Mouse (Mus musculus): ENCODE measurements around the gene Dnajb13.

Dnajb13 gene

GRCm38 (mm10) chr7:100514573-100514972, at the start of gene Dnajb13:
Dnajb13 (minus strand) TSS chr7:100514960.
- no peak for DNase-seq (ENCODE audit: low read depth, low spot score)

- no peak for DNase-seq (ENCODE audit: low read depth, low spot score)
These were observed 47.3 kb upstream of the Dnajb13 start for GRCm38 (mm10) chr7:100561861-100562587.

- no peak for DNase-seq (ENCODE audit: low read depth, low spot score)
These were observed 44.6 kb upstream of the Dnajb13 start for GRCm38 (mm10) chr7:100559331-100559730.

GRCm38 (mm10) chr7:100557241-100557640, 42.5 kb upstream of the Dnajb13 start:
- no peak for DNase-seq (ENCODE audit: low read depth, low spot score)

GRCm38 (mm10) chr7:100555431-100555951, 40.7 kb upstream of the Dnajb13 start:
- DNase-seq (ENCODE audit: low read depth, low spot score) = peak; percentile 8

- DNase-seq (ENCODE audit: low read depth, low spot score) = no peak
These were observed 40.2 kb upstream of the Dnajb13 start for GRCm38 (mm10) chr7:100554939-100555338.

- DNase-seq (ENCODE audit: low read depth, low spot score) = no peak
These were observed 35.7 kb upstream of the Dnajb13 start for GRCm38 (mm10) chr7:100550338-100551007.

- DNase-seq (ENCODE audit: low read depth, low spot score) = no peak
These were observed 35.0 kb upstream of the Dnajb13 start for GRCm38 (mm10) chr7:100549796-100550195.

GRCm38 (mm10) chr7:100547631-100548030, 32.9 kb upstream of the Dnajb13 start:
- DNase-seq (ENCODE audit: low read depth, low spot score) = no peak

GRCm38 (mm10) chr7:100544437-100544836, 29.7 kb upstream of the Dnajb13 start:
- no peak for DNase-seq (ENCODE audit: low read depth, low spot score)

DNA sequence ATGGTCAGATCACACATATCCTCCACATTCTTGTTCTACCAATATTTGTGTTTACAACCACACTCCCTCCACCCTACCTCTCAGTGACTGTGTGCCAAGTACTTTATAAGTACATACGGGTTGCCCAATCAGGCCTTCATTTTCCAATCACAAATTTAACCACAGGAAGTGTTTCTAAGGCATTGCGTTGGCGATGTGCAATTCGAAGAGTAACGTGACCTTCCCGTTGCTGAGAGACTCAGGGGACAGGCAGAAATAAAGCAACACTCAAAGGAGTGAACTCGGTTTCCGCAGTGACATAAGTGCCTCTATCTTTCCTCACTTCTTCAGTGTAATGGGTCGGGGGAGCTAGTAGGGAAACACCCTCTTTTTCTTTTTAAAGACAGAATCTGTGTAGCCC, 24.8 kb upstream of the Dnajb13 start:
- DNase-seq (ENCODE audit: low read depth, low spot score) = no peak

GRCm38 (mm10) chr7:100537519-100537902, 22.8 kb upstream of the Dnajb13 start:
- DNase-seq (ENCODE audit: low read depth, low spot score) = no peak

DNA sequence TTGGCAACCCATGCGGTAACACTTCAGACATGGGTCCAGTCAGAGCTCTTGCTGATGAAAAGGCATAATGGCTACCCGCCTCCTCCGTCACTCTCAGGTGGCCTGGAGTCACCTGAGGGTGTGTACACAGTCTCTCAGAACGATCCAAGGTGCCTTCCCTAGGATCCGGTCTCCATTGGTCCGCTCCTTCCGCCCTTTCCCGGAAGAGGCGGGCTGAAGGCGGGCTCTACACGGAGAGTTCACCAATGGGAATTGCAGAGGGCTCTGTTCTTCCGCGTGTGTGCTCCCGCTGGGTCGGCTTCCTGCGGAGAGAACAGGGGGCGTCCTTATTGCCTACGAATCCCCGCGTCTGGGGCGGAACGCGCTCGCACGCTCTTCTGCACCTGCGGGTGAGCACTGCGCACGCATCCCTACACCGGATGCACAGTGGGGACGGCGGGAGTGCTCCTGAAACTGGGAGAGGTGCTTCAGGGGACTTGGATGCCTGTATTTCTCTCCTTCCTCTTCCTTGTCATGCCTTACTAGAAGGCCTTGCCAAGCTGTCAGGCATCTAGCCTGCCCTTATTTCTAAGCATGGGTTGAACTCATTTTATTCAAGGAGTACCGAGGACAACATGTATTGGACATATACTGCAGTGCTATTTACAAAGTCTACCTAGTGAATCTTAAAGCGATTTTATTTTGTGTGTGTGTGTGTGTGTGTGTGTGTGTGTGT, 22.2 kb upstream of the Dnajb13 start, which contains the start of gene Coa4:
TSS of gene Coa4 (plus strand) at position 268 of the 715 bp plus-strand sequence.
- peak; percentile 85 for DNase-seq (ENCODE audit: low read depth, low spot score)

DNA sequence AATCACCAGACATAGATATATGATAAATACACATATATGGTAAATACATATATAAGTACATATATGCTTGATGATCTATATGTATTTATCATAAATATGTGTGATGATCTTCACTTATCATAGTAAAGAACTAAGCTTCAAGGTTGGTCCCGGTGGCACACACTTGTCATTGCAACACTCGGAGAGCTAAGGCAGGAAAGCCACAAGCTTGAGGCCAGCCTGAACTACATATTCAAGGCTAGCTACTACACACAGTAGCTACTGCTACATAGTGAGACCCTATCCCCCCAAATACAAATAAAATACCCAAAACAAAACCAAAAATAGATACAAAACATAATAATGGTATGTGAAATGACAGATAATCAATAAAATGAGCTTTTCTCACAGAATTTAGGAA, 21.1 kb upstream of the Dnajb13 start:
- no peak for DNase-seq (ENCODE audit: low read depth, low spot score)

- DNase-seq (ENCODE audit: low read depth, low spot score) = no peak
These were observed 19.5 kb upstream of the Dnajb13 start for GRCm38 (mm10) chr7:100534216-100534615.

- DNase-seq (ENCODE audit: low read depth, low spot score) = no peak
These were observed 18.7 kb upstream of the Dnajb13 start for GRCm38 (mm10) chr7:100533503-100533902.

DNA sequence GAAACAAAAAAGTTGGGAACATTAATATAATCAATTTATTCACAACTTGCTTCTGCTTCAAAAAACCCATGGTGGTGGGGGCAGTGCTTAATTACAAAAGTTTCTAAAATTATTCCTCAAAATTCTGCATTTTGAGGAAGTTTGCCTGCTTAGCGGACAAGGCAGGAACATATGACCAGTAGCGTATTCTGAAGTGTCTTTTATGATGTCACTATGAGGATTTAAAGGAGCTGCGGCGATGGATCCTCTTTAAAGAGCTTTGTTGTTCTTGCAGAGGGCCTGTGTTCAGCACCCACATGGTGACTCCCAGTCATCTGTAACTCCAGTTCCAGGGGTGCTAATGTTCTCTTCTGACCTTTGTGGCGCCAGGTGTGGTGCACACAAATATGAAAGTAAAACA, 16.0 kb upstream of the Dnajb13 start:
- no peak for DNase-seq (ENCODE audit: low read depth, low spot score)

- no peak for DNase-seq (ENCODE audit: low read depth, low spot score)
These were observed 9.9 kb upstream of the Dnajb13 start for GRCm38 (mm10) chr7:100524669-100525068.

- DNase-seq (ENCODE audit: low read depth, low spot score) = no peak
These were observed 7.5 kb upstream of the Dnajb13 start for GRCm38 (mm10) chr7:100522222-100522621.

DNA sequence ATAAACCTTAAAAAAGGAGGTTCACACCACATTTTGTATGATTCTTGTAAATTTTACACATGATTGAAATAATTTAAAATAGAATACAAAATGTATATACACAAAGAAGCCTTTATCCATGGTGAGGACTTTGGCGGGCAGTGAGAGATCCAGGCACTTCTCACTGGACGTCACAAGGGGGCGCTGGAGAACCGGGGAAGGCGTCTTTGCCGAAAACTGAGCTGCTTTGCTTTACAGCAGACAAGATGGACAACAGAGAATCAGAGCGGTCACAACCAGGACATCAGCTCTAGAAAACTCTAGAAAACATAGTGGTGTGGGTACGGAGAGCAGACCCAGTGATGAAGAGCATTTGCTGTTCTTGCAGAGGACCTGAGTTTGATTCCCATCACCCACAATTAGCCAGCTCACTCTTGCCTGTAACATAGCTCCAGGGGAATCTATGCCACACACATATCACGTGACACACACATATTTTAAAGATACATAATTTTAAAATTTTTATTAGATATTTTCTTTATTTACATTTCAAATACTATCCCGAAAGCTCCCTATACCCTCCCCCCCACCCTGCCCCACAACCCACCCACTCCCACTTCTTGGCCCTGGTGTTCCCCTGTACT, 6.0 kb upstream of the Dnajb13 start:
- peak; percentile 76 for DNase-seq (ENCODE audit: low read depth, low spot score)

- no peak for DNase-seq (ENCODE audit: low read depth, low spot score)
These were observed 5.4 kb upstream of the Dnajb13 start for GRCm38 (mm10) chr7:100520204-100520603.

DNA sequence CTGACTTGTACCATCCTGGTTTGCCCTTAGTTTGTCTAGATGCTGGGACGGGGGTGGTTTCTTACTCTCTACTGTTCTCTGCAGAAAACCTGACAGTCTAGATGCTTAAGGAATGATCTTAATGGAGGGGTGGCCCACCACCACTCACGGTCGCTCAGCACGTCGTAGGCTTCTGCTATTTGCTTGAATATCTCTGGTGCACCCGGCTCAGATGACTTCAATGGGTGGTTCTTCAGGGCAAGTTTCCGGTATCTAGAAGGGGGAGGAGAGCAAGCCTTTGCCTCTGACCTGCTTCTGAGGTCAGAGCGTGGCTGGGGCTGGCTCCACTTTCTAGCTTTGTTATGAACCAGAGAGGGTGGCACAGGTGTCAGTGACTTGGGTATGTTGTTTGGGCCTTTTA, 3.2 kb downstream of the Dnajb13 start:
- DNase-seq (ENCODE audit: low read depth, low spot score) = no peak

Data from embryo, embryonic 11.5 days (tissue).